ENCODE assay signal across 18 mouse cellular contexts in genomic region chr5:147114738-147115137, GRCm38 (mm10). TPM values are rescaled to one million over a fixed set of nuclear protein-coding genes. Genes with fewer than 3 reads are reported as not detected.
DNase-seq lines count a peak whose midpoint lies in the region; ATAC-seq lines count a peak whose summit lies in the region.
"Had no signal": no experiment of that assay in that cellular context is flagged by ENCODE, and none has a peak within 500 bp of the region (broad histone marks: within the 10 kb centered on the region; RNA-seq: fewer than 3 reads in every experiment).

No protein-coding gene starts in this region.

- no peak for ATAC-seq in CD4-positive, CD25-positive, alpha-beta regulatory T cell, adult 4 months
- ATAC-seq: forebrain, embryonic 16.5 days had no signal

- peak; percentile 26 to 33 for DNase-seq in kidney, postnatal 4 days
- no peak for DNase-seq in kidney, postnatal 14 days
- peak; percentile 16 for DNase-seq in thymus, postnatal 4 days
- no peak for DNase-seq in thymus, adult 18-20 months
- peak; percentile 65 for DNase-seq in R1 (ENCODE audit: low read depth, low spot score)
- DNase-seq in urinary bladder, adult 18-20 months (ENCODE audit: low spot score in 2 of 2) = no peak
- DNase-seq: adrenal gland, postnatal 36 days; cerebellum, adult 11-12 months; gastrocnemius, postnatal 25 days; heart, adult 18-20 months; heart, postnatal 14 days; kidney, adult 18-20 months; kidney, postnatal 10 days; liver, embryonic 13.5 days; lung, adult 2 months; lung, postnatal 14 days had no signal

RNA-seq across cellular contexts. Expression of gene Polr1d, which starts 37.9 kb away (rescaled TPM):
- polyA plus RNA-seq in CD4-positive, CD25-positive, alpha-beta regulatory T cell, adult 4 months (2017; shearing (Covaris generic)) = 100 to 1,000 TPM; 126 to 148 TPM

RNA-seq across cellular contexts. Expression of gene Lnx2, which starts 38.4 kb away (rescaled TPM):
- 10 to 100 TPM; 19.6 to 29.9 TPM for polyA plus RNA-seq in CD4-positive, CD25-positive, alpha-beta regulatory T cell, adult 4 months (2017; shearing (Covaris generic))

Comparison
In these comparisons a context has a peak if more than half of its experiments do, and no peak if none do; other contexts are left out.
1. DNase-seq: peak in kidney, postnatal 4 days (2 of 2), thymus, postnatal 4 days (single experiment) and R1 (single experiment); none in kidney, postnatal 14 days (single experiment), thymus, adult 18-20 months (0 of 2) and urinary bladder, adult 18-20 months (0 of 2).